Mouse (Mus musculus): ENCODE data around the gene Terf2ip. TPM values are rescaled to one million over a fixed set of nuclear protein-coding genes. Genes with fewer than 3 reads are reported as not detected.
A peak's percentile ranks its signal among the peaks of the same experiment; 100 is the strongest.

Gene Terf2ip
- polyA plus RNA-seq, 1 experiment from 2014 or later = 65.2 TPM

- no peaks in the 10 kb centered on the region for H3K9me3 ChIP-seq (ENCODE audit: control insufficient read depth, low read length)
- H3K4me2 ChIP-seq (ENCODE audit: low read depth, low read length) = no peak overlapping the region
- H3K27ac ChIP-seq (ENCODE audit: low read depth, low read length) = no peak overlapping the region
- H3K27me3 ChIP-seq (ENCODE audit: control insufficient read depth, insufficient read depth, low read length) = no peaks in the 10 kb centered on the region
- no peaks in the 10 kb centered on the region for H3K4me1 ChIP-seq (ENCODE audit: control insufficient read depth, insufficient read depth, low read length)
- no peak overlapping the region for H3K4me3 ChIP-seq (ENCODE audit: low read depth, low read length)
- H3K9ac ChIP-seq (replicated peaks; ENCODE audit: low read depth, low read length) = no peak overlapping the region
- WGBS = 97% methylated on average over 12 of the region's 12 CpGs
- no peak for ATAC-seq (ENCODE audit: low read depth)
- no peaks in the 10 kb centered on the region for H3K36me3 ChIP-seq (ENCODE audit: control insufficient read depth, insufficient read depth, low read length)
These were observed 37.1 kb upstream of the Terf2ip start for GRCm38 (mm10) chr8:111974138-111974537.

DNA sequence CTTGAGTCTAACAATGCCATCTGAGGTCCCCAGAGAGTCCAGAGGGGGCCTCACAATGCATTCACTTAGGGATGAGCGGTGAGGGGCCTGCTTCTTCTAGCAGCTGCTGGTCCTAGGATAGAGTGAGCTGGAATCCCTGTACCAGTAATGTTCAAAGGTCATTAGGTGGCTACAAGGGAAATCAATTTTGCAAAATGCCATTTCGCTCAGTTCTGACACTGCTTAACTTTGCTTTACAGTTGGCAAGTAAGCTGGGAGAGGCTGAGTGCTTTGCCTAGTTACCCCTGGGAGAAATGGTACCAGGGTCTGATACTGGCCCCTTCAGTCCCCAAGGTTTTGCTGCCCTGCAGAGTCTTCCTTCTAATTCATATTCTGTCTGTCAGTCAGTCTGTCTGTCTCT lies 35.5 kb upstream of the Terf2ip start:
- no peak overlapping the region for H3K4me2 ChIP-seq (ENCODE audit: low read depth, low read length)
- H3K4me3 ChIP-seq (ENCODE audit: low read depth, low read length) = no peak overlapping the region
- H3K9ac ChIP-seq (replicated peaks; ENCODE audit: low read depth, low read length) = no peak overlapping the region
- H3K27ac ChIP-seq (ENCODE audit: low read depth, low read length) = no peak overlapping the region
- H3K4me1 ChIP-seq (ENCODE audit: control insufficient read depth, insufficient read depth, low read length) = no peaks in the 10 kb centered on the region
- no peaks in the 10 kb centered on the region for H3K27me3 ChIP-seq (ENCODE audit: control insufficient read depth, insufficient read depth, low read length)
- H3K36me3 ChIP-seq (ENCODE audit: control insufficient read depth, insufficient read depth, low read length) = no peaks in the 10 kb centered on the region
- no peak for ATAC-seq (ENCODE audit: low read depth)
- 91% methylated on average over 2 of the region's 2 CpGs for WGBS
- no peaks in the 10 kb centered on the region for H3K9me3 ChIP-seq (ENCODE audit: control insufficient read depth, low read length)

- H3K36me3 ChIP-seq (ENCODE audit: control insufficient read depth, insufficient read depth, low read length) = no peaks in the 10 kb centered on the region
- no peak overlapping the region for H3K4me3 ChIP-seq (ENCODE audit: low read depth, low read length)
- 89% methylated on average over 2 of the region's 2 CpGs for WGBS
- H3K9me3 ChIP-seq (ENCODE audit: control insufficient read depth, low read length) = no peaks in the 10 kb centered on the region
- no peak overlapping the region for H3K27ac ChIP-seq (ENCODE audit: low read depth, low read length)
- no peak for ATAC-seq (ENCODE audit: low read depth)
- H3K9ac ChIP-seq (replicated peaks; ENCODE audit: low read depth, low read length) = no peak overlapping the region
- H3K27me3 ChIP-seq (ENCODE audit: control insufficient read depth, insufficient read depth, low read length) = no peaks in the 10 kb centered on the region
- H3K4me2 ChIP-seq (ENCODE audit: low read depth, low read length) = no peak overlapping the region
- no peaks in the 10 kb centered on the region for H3K4me1 ChIP-seq (ENCODE audit: control insufficient read depth, insufficient read depth, low read length)
These were observed 34.9 kb upstream of the Terf2ip start for GRCm38 (mm10) chr8:111976326-111976725.

- no peaks in the 10 kb centered on the region for H3K27me3 ChIP-seq (ENCODE audit: control insufficient read depth, insufficient read depth, low read length)
- no peak overlapping the region for H3K4me2 ChIP-seq (ENCODE audit: low read depth, low read length)
- no peaks in the 10 kb centered on the region for H3K4me1 ChIP-seq (ENCODE audit: control insufficient read depth, insufficient read depth, low read length)
- no peak for ATAC-seq (ENCODE audit: low read depth)
- peaks cover 5% of the 10 kb centered on the region; the same call in 1 of the 2 replicates for H3K36me3 ChIP-seq (ENCODE audit: control insufficient read depth, insufficient read depth, low read length)
- H3K4me3 ChIP-seq (ENCODE audit: low read depth, low read length) = no peak overlapping the region
- no peak overlapping the region for H3K27ac ChIP-seq (ENCODE audit: low read depth, low read length)
- H3K9me3 ChIP-seq (ENCODE audit: control insufficient read depth, low read length) = no peaks in the 10 kb centered on the region
- H3K9ac ChIP-seq (replicated peaks; ENCODE audit: low read depth, low read length) = no peak overlapping the region
- WGBS = 78% methylated on average over 10 of the region's 10 CpGs
These were observed 33.1 kb upstream of the Terf2ip start for GRCm38 (mm10) chr8:111978147-111978546.

DNA sequence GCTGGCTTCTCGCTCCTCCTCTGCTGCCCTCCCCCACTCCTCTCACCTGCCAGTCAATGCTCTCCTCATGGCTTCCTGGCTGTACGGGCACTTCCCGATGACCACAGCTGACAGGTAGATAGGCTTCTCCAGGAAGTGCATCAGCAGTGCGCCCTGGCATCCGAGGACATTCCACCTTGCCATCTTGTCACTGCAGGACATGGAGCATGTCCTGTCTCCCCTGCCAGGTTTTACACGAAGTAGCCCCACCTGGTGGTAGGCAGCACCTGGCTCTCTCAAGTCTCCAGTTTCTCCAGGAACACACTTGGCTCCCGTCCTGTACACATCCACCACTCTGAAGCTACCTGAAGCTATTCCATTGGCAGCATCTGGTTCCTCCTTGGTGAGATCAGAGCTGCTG lies 29.1 kb upstream of the Terf2ip start:
- no peak for ATAC-seq (ENCODE audit: low read depth)
- no peak overlapping the region for H3K9ac ChIP-seq (replicated peaks; ENCODE audit: low read depth, low read length)
- no peak overlapping the region for H3K27ac ChIP-seq (ENCODE audit: low read depth, low read length)
- H3K36me3 ChIP-seq (ENCODE audit: control insufficient read depth, insufficient read depth, low read length) = peaks cover 10% of the 10 kb centered on the region; the same call in 1 of the 2 replicates
- H3K4me2 ChIP-seq (ENCODE audit: low read depth, low read length) = no peak overlapping the region
- no peaks in the 10 kb centered on the region for H3K4me1 ChIP-seq (ENCODE audit: control insufficient read depth, insufficient read depth, low read length)
- H3K4me3 ChIP-seq (ENCODE audit: low read depth, low read length) = no peak overlapping the region
- no peaks in the 10 kb centered on the region for H3K27me3 ChIP-seq (ENCODE audit: control insufficient read depth, insufficient read depth, low read length)
- H3K9me3 ChIP-seq (ENCODE audit: control insufficient read depth, low read length) = no peaks in the 10 kb centered on the region
- 82% methylated on average over 7 of the region's 7 CpGs for WGBS

- no peaks in the 10 kb centered on the region for H3K4me1 ChIP-seq (ENCODE audit: control insufficient read depth, insufficient read depth, low read length)
- ATAC-seq (ENCODE audit: low read depth) = no peak
- WGBS = 95% methylated on average over 10 of the region's 10 CpGs
- H3K9ac ChIP-seq (replicated peaks; ENCODE audit: low read depth, low read length) = no peak overlapping the region
- H3K4me2 ChIP-seq (ENCODE audit: low read depth, low read length) = no peak overlapping the region
- no peaks in the 10 kb centered on the region for H3K27me3 ChIP-seq (ENCODE audit: control insufficient read depth, insufficient read depth, low read length)
- peaks cover 10% of the 10 kb centered on the region; the same call in 1 of the 2 replicates for H3K36me3 ChIP-seq (ENCODE audit: control insufficient read depth, insufficient read depth, low read length)
- H3K9me3 ChIP-seq (ENCODE audit: control insufficient read depth, low read length) = no peaks in the 10 kb centered on the region
- no peak overlapping the region for H3K27ac ChIP-seq (ENCODE audit: low read depth, low read length)
- no peak overlapping the region for H3K4me3 ChIP-seq (ENCODE audit: low read depth, low read length)
These were observed 26.7 kb upstream of the Terf2ip start for GRCm38 (mm10) chr8:111984511-111984910.

DNA sequence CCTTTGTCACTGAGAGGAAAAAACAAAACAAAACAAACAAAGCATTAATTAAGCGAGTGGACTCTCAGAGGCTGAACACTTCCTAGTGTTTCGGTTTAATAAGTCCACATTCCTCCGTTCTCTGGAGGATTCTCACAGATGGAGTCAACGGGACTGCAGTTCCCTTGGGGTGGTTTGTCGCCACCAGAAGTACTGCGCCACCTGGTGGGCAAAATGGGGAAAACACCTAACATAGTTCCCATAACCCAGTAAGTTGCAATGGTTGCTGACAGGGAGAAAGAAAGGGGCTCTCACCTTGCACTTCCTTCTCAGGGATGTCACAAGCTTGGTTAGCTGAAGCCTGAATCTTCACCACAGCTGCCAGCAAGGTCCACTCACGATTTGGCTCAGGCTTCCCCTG lies 21.3 kb upstream of the Terf2ip start:
- ATAC-seq (ENCODE audit: low read depth) = no peak
- Histone ChIP-seq H3K4me2 (ENCODE audit: low read depth, low read length) (no peak overlapping the region), H3K27me3 (ENCODE audit: control insufficient read depth, insufficient read depth, low read length) (no peaks in the 10 kb centered on the region), H3K36me3 (ENCODE audit: control insufficient read depth, insufficient read depth, low read length) (peaks cover 17% of the 10 kb centered on the region), H3K27ac (ENCODE audit: low read depth, low read length) (no peak overlapping the region), H3K4me1 (ENCODE audit: control insufficient read depth, insufficient read depth, low read length) (0 out of 2 replicates have a peak, but pooled peaks cover 3% of the 10 kb centered on the region), H3K4me3 (ENCODE audit: low read depth, low read length) (no peak overlapping the region), H3K9me3 (ENCODE audit: control insufficient read depth, low read length) (no peaks in the 10 kb centered on the region), H3K9ac (replicated peaks; ENCODE audit: low read depth, low read length) (no peak overlapping the region)
- 11% methylated on average over 7 of the region's 7 CpGs for WGBS

GRCm38 (mm10) chr8:111991278-111991677 lies 19.9 kb upstream of the Terf2ip start:
- Histone ChIP-seq H3K9me3 (ENCODE audit: control insufficient read depth, low read length) (no peaks in the 10 kb centered on the region), H3K4me1 (ENCODE audit: control insufficient read depth, insufficient read depth, low read length) (0 out of 2 replicates have a peak, but pooled peaks cover 3% of the 10 kb centered on the region), H3K4me2 (ENCODE audit: low read depth, low read length) (peak overlapping the region; percentile 75), H3K27ac (ENCODE audit: low read depth, low read length) (no peak overlapping the region), H3K9ac (replicated peaks; ENCODE audit: low read depth, low read length) (peak overlapping the region; percentile 57; the same call in 1 of the 2 replicates), H3K27me3 (ENCODE audit: control insufficient read depth, insufficient read depth, low read length) (no peaks in the 10 kb centered on the region), H3K36me3 (ENCODE audit: control insufficient read depth, insufficient read depth, low read length) (peaks cover 19% of the 10 kb centered on the region), H3K4me3 (ENCODE audit: low read depth, low read length) (peak overlapping the region; percentile 69)
- WGBS = 66% methylated on average over 8 of the region's 8 CpGs
- no peak for ATAC-seq (ENCODE audit: low read depth)

DNA sequence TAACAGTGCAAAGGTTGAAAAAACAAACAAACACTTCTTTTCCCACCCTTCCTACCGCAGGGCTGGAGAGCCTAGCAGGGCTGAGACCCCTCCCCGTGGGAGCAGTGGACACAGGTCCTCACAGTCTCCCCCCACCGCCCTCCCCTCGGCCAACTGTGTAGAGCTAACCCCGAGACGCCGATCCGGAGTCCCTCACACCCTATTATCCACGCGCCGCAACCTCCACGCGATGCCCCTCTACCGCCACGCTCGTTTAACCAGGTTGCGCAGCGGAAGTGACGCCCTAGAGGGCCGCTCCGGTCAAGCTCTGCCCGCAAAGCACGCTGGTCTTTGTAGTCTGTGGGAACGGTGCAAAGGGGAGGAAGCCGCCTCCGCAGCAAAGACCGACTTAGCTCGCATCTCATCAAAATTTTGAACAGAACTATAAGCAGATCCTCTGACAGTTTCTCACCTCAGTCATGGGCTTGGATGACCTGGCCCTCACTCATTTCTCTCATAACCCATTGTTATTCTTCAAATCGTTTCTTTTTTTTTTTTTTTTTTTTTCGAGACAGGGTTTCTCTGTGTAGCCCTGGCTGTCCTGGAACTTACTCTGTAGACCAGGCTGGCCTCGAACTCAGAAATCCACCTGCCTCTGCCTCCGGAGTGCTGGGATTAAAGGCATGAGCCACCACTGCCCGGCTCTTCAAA lies 19.0 kb upstream of the Terf2ip start, which contains the start of gene Adat1:
Gene Adat1, minus strand, starts transcription at position 290 of the 690 bp plus-strand sequence.
- H3K36me3 ChIP-seq (ENCODE audit: control insufficient read depth, insufficient read depth, low read length) = peaks cover 23% of the 10 kb centered on the region
- no peaks in the 10 kb centered on the region for H3K9me3 ChIP-seq (ENCODE audit: control insufficient read depth, low read length)
- 0 out of 2 replicates have a peak, but pooled peaks cover 3% of the 10 kb centered on the region for H3K4me1 ChIP-seq (ENCODE audit: control insufficient read depth, insufficient read depth, low read length)
- peak; percentile 97 for ATAC-seq (ENCODE audit: low read depth)
- peak within 1 kb of the TSS; percentile 57 for H3K9ac ChIP-seq (replicated peaks; ENCODE audit: low read depth, low read length)
- H3K27ac ChIP-seq (ENCODE audit: low read depth, low read length) = peak within 1 kb of the TSS; percentile 56
- no peaks in the 10 kb centered on the region for H3K27me3 ChIP-seq (ENCODE audit: control insufficient read depth, insufficient read depth, low read length)
- 5% methylated on average over 32 of the region's 33 CpGs for WGBS
- peak within 1 kb of the TSS; percentile 75 for H3K4me2 ChIP-seq (ENCODE audit: low read depth, low read length)
- H3K4me3 ChIP-seq (ENCODE audit: low read depth, low read length) = peak within 1 kb of the TSS; percentile 69
